Comparison of ENCODE assay signal across 8 mouse cellular contexts in the genomic region with DNA sequence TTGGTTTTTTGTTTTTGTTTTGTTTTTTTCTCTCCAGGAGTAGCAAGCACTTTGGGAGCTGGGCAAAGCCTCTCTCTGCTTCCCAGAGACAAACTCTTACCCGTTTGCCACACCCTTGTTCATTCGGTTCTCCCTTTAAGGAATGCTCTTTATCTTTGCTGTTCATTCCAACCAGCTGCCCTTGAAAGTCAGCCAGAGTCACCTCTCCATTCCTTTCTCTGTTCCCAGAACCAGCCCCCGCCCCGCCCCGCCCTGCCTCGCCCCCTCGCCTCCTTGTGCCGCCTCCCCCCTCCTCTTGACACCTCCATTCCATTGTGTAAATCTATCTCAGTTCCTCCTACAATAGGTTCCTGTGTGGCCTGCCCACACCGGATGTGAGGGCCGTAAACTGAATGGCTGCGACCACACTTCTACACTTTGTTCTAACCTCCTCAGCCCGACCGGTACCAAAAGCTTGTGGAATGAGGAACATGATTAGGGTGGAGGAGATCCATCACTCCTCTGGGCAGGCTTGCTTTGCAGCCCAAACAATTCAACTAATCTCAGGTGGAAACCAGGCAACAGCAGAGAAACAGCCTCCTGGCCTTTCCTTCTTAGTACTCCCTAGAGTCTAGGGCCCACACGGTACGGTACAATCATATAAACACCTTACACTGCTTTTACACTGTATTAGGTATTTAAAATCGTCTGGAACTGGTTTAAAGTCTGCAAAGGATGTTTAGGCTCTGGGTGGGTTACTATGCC. TPM values are rescaled to one million over a fixed set of nuclear protein-coding genes. Genes with fewer than 3 reads are reported as not detected.
A peak's percentile ranks its signal among the peaks of the same experiment; 100 is the strongest.
DNase-seq lines count a peak whose midpoint lies in the region; ATAC-seq and TF ChIP-seq lines count a peak whose summit lies in the region.

No protein-coding gene starts in this region.

- H3K27me3 ChIP-seq in heart, adult 2 months (ENCODE audit: control insufficient read depth, insufficient read depth, low read length) = no peaks in the 10 kb centered on the region
- H3K27me3 ChIP-seq in embryonic facial prominence, embryonic 10.5 days (replicated peaks; ENCODE audit: low read depth, poor library complexity, severe bottlenecking) = peaks cover 20% of the 10 kb centered on the region
- no peaks in the 10 kb centered on the region for H3K27me3 ChIP-seq in limb, embryonic 14.5 days (ENCODE audit: control insufficient read depth, insufficient read depth, low read length)
- no peaks in the 10 kb centered on the region for H3K27me3 ChIP-seq in hindbrain, embryonic 11.5 days (ENCODE audit: control insufficient read depth, insufficient read depth, low read length)

- peaks cover 1% of the 10 kb centered on the region; the same call in 1 of the 2 replicates for H3K4me1 ChIP-seq in heart, adult 2 months (ENCODE audit: control insufficient read depth, insufficient read depth, low read length)
- peaks cover 14% of the 10 kb centered on the region for H3K4me1 ChIP-seq in embryonic facial prominence, embryonic 10.5 days
- H3K4me1 ChIP-seq in limb, embryonic 14.5 days (ENCODE audit: control insufficient read depth, insufficient read depth, low read length) = peaks cover 10% of the 10 kb centered on the region
- no peaks in the 10 kb centered on the region for H3K4me1 ChIP-seq in hindbrain, embryonic 11.5 days (replicated peaks; ENCODE audit: control insufficient read depth, insufficient read depth, low read length)

- intact Hi-C loops in heart, adult 2 months (cut with DNase I) = loop anchor here (2.0 kb wide), 1 partner anchor 18 kb away; no protein-coding TSS in a partner anchor
- intact Hi-C loops in heart, postnatal 25 days (cut with DNase I) = no loop called here

- TF ChIP-seq EP300 in heart, adult 2 months (IDR thresholded peaks at IDR 0.05; ENCODE audit: insufficient read depth, low read depth, low read length) = no peak

- no peak for ATAC-seq in limb, embryonic 14.5 days (ENCODE audit: low FRiP score, low read depth)
- no peak for ATAC-seq in erythroid progenitor cell, adult 5-6 weeks (replicated peaks; ENCODE audit: low FRiP score, poor library complexity, severe bottlenecking)
- ATAC-seq in hindbrain, embryonic 11.5 days (ENCODE audit: low FRiP score) = no peak

- H3K4me2 ChIP-seq in limb, embryonic 14.5 days (replicated peaks; ENCODE audit: low read depth, low read length, severe bottlenecking) = peak overlapping the region; percentile 28; the same call in 1 of the 2 replicates
- H3K4me2 ChIP-seq in hindbrain, embryonic 11.5 days (replicated peaks; ENCODE audit: low read depth, low read length) = no peak overlapping the region

- H3K79me2 ChIP-seq in heart, adult 2 months (replicated peaks; ENCODE audit: control insufficient read depth, insufficient read depth, low read length) = no peaks in the 10 kb centered on the region

- TF ChIP-seq POLR2A in heart, adult 2 months (IDR thresholded peaks at IDR 0.05; ENCODE audit: insufficient read depth, low read depth, low read length) = no peak
- no peak for TF ChIP-seq POLR2A in limb, embryonic 14.5 days (IDR thresholded peaks at IDR 0.05; ENCODE audit: borderline replicate concordance, extremely low read depth, insufficient read depth, insufficient read length)

- WGBS in heart, adult 2 months = 11% methylated on average over 16 of the region's 16 CpGs
- 31% methylated on average over 16 of the region's 16 CpGs for WGBS in embryonic facial prominence, embryonic 10.5 days
- 6% methylated on average over 16 of the region's 16 CpGs for WGBS in limb, embryonic 14.5 days
- WGBS in hindbrain, embryonic 11.5 days = 20% methylated on average over 16 of the region's 16 CpGs

- DNase-seq in heart, adult 2 months = peak; percentile 36 to 43
- no peak for DNase-seq in heart, postnatal 25 days (ENCODE audit: low spot score)
- peak; percentile 19 for DNase-seq in embryonic facial prominence, embryonic 10.5 days (ENCODE audit: low spot score)
- no peak for DNase-seq in limb, embryonic 14.5 days (ENCODE audit: low spot score)
- DNase-seq in naive thymus-derived CD4-positive, alpha-beta T cell, adult 2 months (ENCODE audit: low read depth) = peak; percentile 5
- no peak for DNase-seq in hindbrain, embryonic 11.5 days (ENCODE audit: low spot score)
- no peak for DNase-seq in cerebellum, adult 11 months

- no peak overlapping the region for H3K9ac ChIP-seq in heart, adult 2 months (ENCODE audit: low read depth, low read length)
- no peak overlapping the region for H3K9ac ChIP-seq in limb, embryonic 14.5 days (ENCODE audit: low read depth, low read length, severe bottlenecking)
- H3K9ac ChIP-seq in hindbrain, embryonic 11.5 days (ENCODE audit: low read depth, low read length) = no peak overlapping the region

- H3K9me3 ChIP-seq in embryonic facial prominence, embryonic 10.5 days = 0 out of 2 replicates have a peak, but pooled peaks cover 2% of the 10 kb centered on the region
- H3K9me3 ChIP-seq in limb, embryonic 14.5 days (ENCODE audit: control insufficient read depth, low read length) = peaks cover 5% of the 10 kb centered on the region; the same call in 1 of the 2 replicates
- no peaks in the 10 kb centered on the region for H3K9me3 ChIP-seq in hindbrain, embryonic 11.5 days (ENCODE audit: control insufficient read depth, low read length)

- peaks cover 2% of the 10 kb centered on the region; the same call in 1 of the 2 replicates for H3K36me3 ChIP-seq in heart, adult 2 months (ENCODE audit: control insufficient read depth, insufficient read depth, low read length)
- H3K36me3 ChIP-seq in embryonic facial prominence, embryonic 10.5 days (replicated peaks) = no peaks in the 10 kb centered on the region
- no peaks in the 10 kb centered on the region for H3K36me3 ChIP-seq in limb, embryonic 14.5 days (ENCODE audit: control insufficient read depth, insufficient read depth, low read length)
- H3K36me3 ChIP-seq in hindbrain, embryonic 11.5 days (ENCODE audit: control insufficient read depth, insufficient read depth, low read length) = no peaks in the 10 kb centered on the region

- no peak for TF ChIP-seq CTCF in heart, adult 2 months (IDR thresholded peaks at IDR 0.05)

- peak overlapping the region; percentile 60 for H3K27ac ChIP-seq in heart, adult 2 months
- H3K27ac ChIP-seq in embryonic facial prominence, embryonic 10.5 days (replicated peaks) = peak overlapping the region; percentile 40; the same call in 1 of the 2 replicates
- H3K27ac ChIP-seq in limb, embryonic 14.5 days (replicated peaks; ENCODE audit: low read depth, low read length) = no peak overlapping the region
- H3K27ac ChIP-seq in hindbrain, embryonic 11.5 days (ENCODE audit: low read depth, low read length) = no peak overlapping the region

- no peak overlapping the region for H3K4me3 ChIP-seq in heart, adult 2 months
- H3K4me3 ChIP-seq in embryonic facial prominence, embryonic 10.5 days = no peak overlapping the region
- H3K4me3 ChIP-seq in limb, embryonic 14.5 days (replicated peaks; ENCODE audit: low read length) = no peak overlapping the region
- no peak overlapping the region for H3K4me3 ChIP-seq in hindbrain, embryonic 11.5 days (ENCODE audit: low read depth, low read length)

RNA-seq across cellular contexts. Expression of a gene that starts 9.5 kb away (rescaled TPM):
- 10 to 100 TPM in 1 of 2 experiments, 1 to 10 TPM in 1; 8.5 to 10.4 TPM for total RNA-seq in heart, adult 2 months (2021)
- polyA plus RNA-seq in heart, adult 2 months (2012; rRNA removed) = 2.7 and 4.6 TPM in 2 replicates
- 10 to 100 TPM in 1 of 2 experiments, 1 to 10 TPM in 1; 8.3 to 11.2 TPM for total RNA-seq in heart, postnatal 25 days (2021)
- polyA plus RNA-seq in embryonic facial prominence, embryonic 10.5 days (2016; fragmentation: Nextera tagmentation; extraction: Ambion mirVana) = 2.1 and 2.9 TPM in 2 replicates
- polyA plus RNA-seq in limb, embryonic 14.5 days (2012; rRNA removed) = 1.6 and 1.7 TPM in 2 replicates
- 2.5 TPM in 2 replicates for polyA plus RNA-seq in limb, embryonic 14.5 days (2014; fragmentation: Nextera tagmentation; extraction: Ambion mirVana)
- total RNA-seq in erythroid progenitor cell, adult 5-6 weeks (2015; ENCODE audit: low replicate concordance) = 6.1 and 7.1 TPM in 2 replicates
- total RNA-seq in erythroid progenitor cell, adult 5-6 weeks (2017; ENCODE audit: low replicate concordance) = 1.4 and 1.9 TPM in 2 replicates
- 6.7 and 7.4 TPM in 2 replicates for polyA plus RNA-seq in hindbrain, embryonic 11.5 days (2014; fragmentation: Nextera tagmentation; extraction: Ambion mirVana)

Comparison
In these comparisons a context has a peak if more than half of its experiments do, and no peak if none do; other contexts are left out.
1. DNase-seq: peak in heart, adult 2 months (2 of 2), embryonic facial prominence, embryonic 10.5 days (single experiment) and naive thymus-derived CD4-positive, alpha-beta T cell, adult 2 months (single experiment); none in heart, postnatal 25 days (single experiment), limb, embryonic 14.5 days (single experiment), hindbrain, embryonic 11.5 days (single experiment) and cerebellum, adult 11 months (single experiment).
2. H3K27ac ChIP-seq: peak in heart, adult 2 months (single experiment) and embryonic facial prominence, embryonic 10.5 days (single experiment); none in limb, embryonic 14.5 days (single experiment) and hindbrain, embryonic 11.5 days (single experiment).